Comparison of ENCODE assay signal across 22 mouse cellular contexts in genomic region chr6:124433688-124434324, GRCm38 (mm10). TPM values are rescaled to one million over a fixed set of nuclear protein-coding genes. Genes with fewer than 3 reads are reported as not detected.
"Had no signal": no experiment of that assay in that cellular context is flagged by ENCODE, and none has a peak within 500 bp of the region (broad histone marks: within the 10 kb centered on the region; RNA-seq: fewer than 3 reads in every experiment).

No protein-coding gene starts in this region.

- H3K9me3 ChIP-seq: limb, embryonic 12.5 days; limb, embryonic 15.5 days; lung, embryonic 15.5 days; megakaryocyte, embryonic 14.5 days; midbrain, embryonic 10.5 days; midbrain, embryonic 13.5 days; neural tube, embryonic 13.5 days; stomach, embryonic 15.5 days had no signal

- H3K27me3 ChIP-seq: limb, embryonic 12.5 days; limb, embryonic 15.5 days; lung, embryonic 15.5 days; midbrain, embryonic 13.5 days; neural tube, embryonic 13.5 days; stomach, embryonic 15.5 days had no signal

- H3K36me3 ChIP-seq: limb, embryonic 12.5 days; limb, embryonic 15.5 days; lung, embryonic 15.5 days; midbrain, embryonic 10.5 days; stomach, embryonic 15.5 days had no signal

- H3K4me3 ChIP-seq: limb, embryonic 12.5 days; limb, embryonic 15.5 days; lung, embryonic 15.5 days; megakaryocyte, embryonic 14.5 days; midbrain, embryonic 10.5 days; midbrain, embryonic 13.5 days; myocyte; neural tube, embryonic 13.5 days; stomach, embryonic 15.5 days had no signal

- H3K27ac ChIP-seq: limb, embryonic 12.5 days; limb, embryonic 15.5 days; liver, embryonic 14.5 days; lung, embryonic 15.5 days; midbrain, embryonic 10.5 days; midbrain, embryonic 13.5 days; neural tube, embryonic 13.5 days; stomach, embryonic 15.5 days had no signal

- H3K4me1 ChIP-seq: limb, embryonic 12.5 days; limb, embryonic 15.5 days; lung, embryonic 15.5 days; stomach, embryonic 15.5 days had no signal

- DNase-seq: kidney, adult 9 months; kidney, postnatal 14 days; kidney, postnatal 4 days; lung, adult 18-20 months; lung, postnatal 10 days; lung, postnatal 36 days; retina, postnatal 1 day; right cerebral cortex, postnatal 25 days; spleen, adult 18-20 months; thymus, postnatal 25 days had no signal

RNA-seq across cellular contexts. Expression of gene Clstn3, which starts 30.8 kb away (rescaled TPM):
- total RNA-seq: monocyte, adult 5-6 weeks; neutrophil, adult 5-6 weeks had no signal
